Mouse (Mus musculus) ES-Bruce4 (cell line): ENCODE results near the gene Zscan2. TPM values are rescaled to one million over a fixed set of nuclear protein-coding genes. Genes with fewer than 3 reads are reported as not detected.

Experiments used
- H3K27ac ChIP-seq: 2 replicates; pipeline ENCODE4 v1.5.1; 2012; ENCODE audit warnings: low read length, inconsistent platforms; ENCODE audit not compliant: insufficient read depth
- H3K27me3 ChIP-seq: 2 replicates; pipeline ENCODE4 v1.6.1; 2012; ENCODE audit warnings: mild to moderate bottlenecking, low read length, inconsistent platforms; ENCODE audit not compliant: control insufficient read depth, poor library complexity, insufficient read depth, severe bottlenecking
- H3K36me3 ChIP-seq: 2 replicates; pipeline ENCODE4 v1.6.1; 2012; ENCODE audit warnings: inconsistent platforms, mild to moderate bottlenecking, low read length, moderate library complexity; ENCODE audit not compliant: control insufficient read depth, poor library complexity, insufficient read depth, severe bottlenecking
- H3K4me1 ChIP-seq: one replicate; pipeline ENCODE4 v1.8.1; 2011; ENCODE audit warnings: low read length; ENCODE audit not compliant: control insufficient read depth, insufficient read depth
- H3K4me3 ChIP-seq: 2 replicates; pipeline ENCODE4 v1.5.1; 2011; ENCODE audit warnings: low read depth, mild to moderate bottlenecking, low read length
- H3K9ac ChIP-seq: 2 replicates; pipeline ENCODE4 v1.6.1; 2012; ENCODE audit warnings: low read depth, mild to moderate bottlenecking, inconsistent platforms; ENCODE audit not compliant: poor library complexity, severe bottlenecking
- H3K9me3 ChIP-seq: replicated peaks from 2 replicates; pipeline ENCODE4 v1.6.1; 2012; ENCODE audit warnings: mild to moderate bottlenecking, low read length, inconsistent platforms; ENCODE audit not compliant: control insufficient read depth, poor library complexity, insufficient read depth, severe bottlenecking
- CTCF ChIP-seq: IDR thresholded peaks from one replicate; pipeline ENCODE4 v1.8.1; 2011; ENCODE audit warnings: low read depth, low read length
- EP300 ChIP-seq: IDR thresholded peaks from 2 replicates; pipeline ENCODE4 v1.6.1; 2011; ENCODE audit warnings: low read depth, low read length; ENCODE audit not compliant: insufficient read depth
- POLR2A ChIP-seq: IDR thresholded peaks from one replicate; pipeline ENCODE4 v1.8.1; 2011; ENCODE audit warnings: low read length; ENCODE audit not compliant: insufficient read depth
- polyA plus RNA-seq: library from polyadenylated mRNA; stranded (reverse); fragments of >200 nt; gene quantifications from 2 replicates; pipeline ENCODE4 v1.2.4, GENCODE M21; 2011; ENCODE audit warnings: low read depth; ENCODE audit not compliant: missing spikeins, insufficient read depth, insufficient read length

Gene Zscan2
- polyA plus RNA-seq, 1 experiment, result 4.9 TPM

GRCm38 (mm10) chr7:80846280-80846678, 14.4 kb upstream of the Zscan2 start:
- Histone ChIP-seq H3K27me3 (no peaks in the 10 kb centered on the region), H3K27ac (peak overlapping the region; percentile 67), H3K36me3 (no peaks in the 10 kb centered on the region), H3K4me3 (peak overlapping the region; percentile 45), H3K4me1 (peaks cover 4% of the 10 kb centered on the region), H3K9ac (peak overlapping the region; percentile 7; the same call in 1 of the 2 replicates), H3K9me3 (no peaks in the 10 kb centered on the region)
- no peak for TF ChIP-seq POLR2A

- no peaks in the 10 kb centered on the region for H3K36me3 ChIP-seq
- no peaks in the 10 kb centered on the region for H3K27me3 ChIP-seq
- no peak for TF ChIP-seq CTCF
- no peaks in the 10 kb centered on the region for H3K9me3 ChIP-seq
- H3K27ac ChIP-seq, result peak overlapping the region; percentile 49
- peak overlapping the region; percentile 7 for H3K9ac ChIP-seq
- peaks cover 4% of the 10 kb centered on the region for H3K4me1 ChIP-seq
- H3K4me3 ChIP-seq, result peak overlapping the region; percentile 73
Measured at GRCm38 (mm10) chr7:80846709-80847108, 14.0 kb upstream of the Zscan2 start.

GRCm38 (mm10) chr7:80849267-80849666, 11.5 kb upstream of the Zscan2 start:
- no peak overlapping the region for H3K4me3 ChIP-seq
- no peaks in the 10 kb centered on the region for H3K36me3 ChIP-seq
- H3K4me1 ChIP-seq, result peaks cover 1% of the 10 kb centered on the region
- no peaks in the 10 kb centered on the region for H3K9me3 ChIP-seq
- H3K9ac ChIP-seq, result no peak overlapping the region
- H3K27me3 ChIP-seq, result no peaks in the 10 kb centered on the region
- no peak for TF ChIP-seq EP300
- no peak for TF ChIP-seq POLR2A
- TF ChIP-seq CTCF, result no peak
- no peak overlapping the region for H3K27ac ChIP-seq

GRCm38 (mm10) chr7:80849710-80850109, 11.0 kb upstream of the Zscan2 start:
- Histone ChIP-seq H3K4me1 (peaks cover under 1% of the 10 kb centered on the region), H3K4me3 (no peak overlapping the region), H3K36me3 (no peaks in the 10 kb centered on the region), H3K27ac (no peak overlapping the region), H3K9ac (no peak overlapping the region), H3K9me3 (no peaks in the 10 kb centered on the region), H3K27me3 (no peaks in the 10 kb centered on the region)
- TF ChIP-seq POLR2A, result no peak
- TF ChIP-seq EP300, result no peak
- TF ChIP-seq CTCF, result peak; percentile 80

GRCm38 (mm10) chr7:80850520-80850919, 10.2 kb upstream of the Zscan2 start:
- no peak overlapping the region for H3K4me3 ChIP-seq
- no peak overlapping the region for H3K9ac ChIP-seq
- no peak for TF ChIP-seq CTCF
- TF ChIP-seq EP300, result no peak
- TF ChIP-seq POLR2A, result no peak
- H3K9me3 ChIP-seq, result no peaks in the 10 kb centered on the region
- no peaks in the 10 kb centered on the region for H3K27me3 ChIP-seq
- H3K4me1 ChIP-seq, result no peaks in the 10 kb centered on the region
- H3K27ac ChIP-seq, result no peak overlapping the region
- H3K36me3 ChIP-seq, result no peaks in the 10 kb centered on the region

GRCm38 (mm10) chr7:80853218-80853617, 7.5 kb upstream of the Zscan2 start:
- no peak for TF ChIP-seq EP300
- no peak for TF ChIP-seq CTCF
- no peak for TF ChIP-seq POLR2A
- Histone ChIP-seq H3K9me3 (no peaks in the 10 kb centered on the region), H3K27ac (no peak overlapping the region), H3K4me3 (no peak overlapping the region), H3K4me1 (no peaks in the 10 kb centered on the region), H3K9ac (no peak overlapping the region), H3K36me3 (no peaks in the 10 kb centered on the region), H3K27me3 (no peaks in the 10 kb centered on the region)

- no peak for TF ChIP-seq CTCF
- TF ChIP-seq POLR2A, result no peak
- no peak for TF ChIP-seq EP300
Measured at GRCm38 (mm10) chr7:80855316-80855715, 5.4 kb upstream of the Zscan2 start.

More at GRCm38 (mm10) chr7:80855316-80855715, 5.4 kb upstream of the Zscan2 start:
- Histone ChIP-seq H3K36me3 (no peaks in the 10 kb centered on the region), H3K4me1 (no peaks in the 10 kb centered on the region), H3K9ac (no peak overlapping the region), H3K9me3 (no peaks in the 10 kb centered on the region), H3K27ac (no peak overlapping the region), H3K4me3 (no peak overlapping the region), H3K27me3 (no peaks in the 10 kb centered on the region)
